Mouse (Mus musculus) stomach, postnatal 0 days (tissue): ENCODE results near the gene Lrp8. TPM values are rescaled to one million over a fixed set of nuclear protein-coding genes. Genes with fewer than 3 reads are reported as not detected.

Experiments
- ATAC-seq: fragments of 200-750 bp; cut with Nextera tagmentation; 2 replicates; pipeline ENCODE4 v1.8.0; 2017; ENCODE audit not compliant: low FRiP score, low TSS enrichment
- DNase-seq: peaks from one replicate; pipeline ENCODE4 v3.0.0-alpha.2; 2016; ENCODE audit warnings: low spot score
- H3K27ac ChIP-seq: fragments of 300-500 bp; sonication (generic); replicated peaks from 2 replicates; pipeline ENCODE4 v1.5.1; 2014; ENCODE audit warnings: mild to moderate bottlenecking, control low read depth
- H3K27me3 ChIP-seq: fragments of 300-500 bp; sonication (generic); 2 replicates; pipeline ENCODE4 v1.6.1; 2014; ENCODE audit warnings: low read length; ENCODE audit not compliant: control insufficient read depth, insufficient read depth
- H3K36me3 ChIP-seq: fragments of 300-500 bp; sonication (generic); 2 replicates; pipeline ENCODE4 v1.6.1; 2014; ENCODE audit warnings: low read length, mixed read lengths; ENCODE audit not compliant: control insufficient read depth, insufficient read depth
- H3K4me1 ChIP-seq: fragments of 300-500 bp; sonication (generic); replicated peaks from 2 replicates; pipeline ENCODE4 v1.6.1; 2014; ENCODE audit warnings: antibody characterized with exemption; ENCODE audit not compliant: control insufficient read depth, insufficient read depth
- H3K4me2 ChIP-seq: fragments of 300-500 bp; sonication (generic); replicated peaks from 2 replicates; pipeline ENCODE4 v1.6.1; 2014; ENCODE audit warnings: low read depth, mild to moderate bottlenecking, control low read depth, moderate library complexity
- H3K4me3 ChIP-seq: fragments of 300-500 bp; sonication (generic); 2 replicates; pipeline ENCODE4 v1.5.1; 2014; ENCODE audit warnings: low read depth, low read length, control low read depth
- H3K9ac ChIP-seq: fragments of 300-500 bp; sonication (generic); 2 replicates; pipeline ENCODE4 v1.6.1; 2014; ENCODE audit warnings: mild to moderate bottlenecking, low read length, control low read depth, mixed read lengths
- H3K9me3 ChIP-seq: fragments of 300-500 bp; sonication (generic); 2 replicates; pipeline ENCODE4 v1.6.1; 2016; ENCODE audit warnings: low read length; ENCODE audit not compliant: control insufficient read depth
- CTCF ChIP-seq: IDR thresholded peaks from 2 replicates; pipeline ENCODE4 v1.5.1; 2016; ENCODE audit warnings: antibody characterized with exemption, low read depth, mild to moderate bottlenecking, moderate library complexity
- EP300 ChIP-seq: optimal IDR thresholded peaks from 2 replicates; pipeline ENCODE3; 2016; ENCODE audit warnings: antibody characterized with exemption
- WGBS: fragments of 180-500 bp; shearing (Covaris S2); extraction: QIAGEN DNeasy Blood & Tissue Kit; methylation state at CpG from one replicate; pipeline ENCODE4 v1.1.7; 2014; 5-methylcytosine and 5-hydroxymethylcytosine counted together
- polyA plus RNA-seq: library from polyadenylated mRNA; unstranded; fragments of >200 nt; fragmentation: Nextera tagmentation; extraction: Ambion mirVana; gene quantifications from 2 replicates; pipeline ENCODE4 v1.2.1, GENCODE M21; 2015

Gene Lrp8
- 0.85 and 1.3 TPM in 2 replicates for polyA plus RNA-seq

DNA sequence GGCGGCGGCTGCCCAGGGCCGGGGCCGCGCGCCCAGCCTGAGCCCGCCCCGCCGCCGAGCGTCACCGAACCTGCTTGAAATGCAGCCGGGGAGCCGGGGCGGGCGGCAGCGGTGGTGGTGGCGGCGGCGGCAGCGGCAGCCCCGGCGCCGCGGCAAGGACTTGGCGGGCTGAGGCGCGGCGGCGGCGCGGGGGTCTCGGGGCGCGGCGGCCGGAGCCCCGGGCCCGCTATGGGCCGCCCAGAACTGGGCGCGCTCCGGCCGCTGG is at the start of gene Lrp8:
Gene Lrp8, plus strand, starts transcription at position 77 of the 265 bp plus-strand sequence.
- DNase-seq (no peak), ATAC-seq (no peak)
- H3K9me3 ChIP-seq: no peaks in the 10 kb centered on the region
- H3K27ac ChIP-seq: peak within 1 kb of the TSS; percentile 58; the same call in 1 of the 2 replicates
- TF ChIP-seq EP300 (no peak), CTCF (no peak)
- peak within 1 kb of the TSS; percentile 63 for H3K9ac ChIP-seq
- under 1% methylated on average over 23 of the region's 44 CpGs for WGBS
- H3K4me3 ChIP-seq: peak within 1 kb of the TSS; percentile 52
- H3K27me3 ChIP-seq: no peaks in the 10 kb centered on the region
- H3K4me1 ChIP-seq: peaks cover 3% of the 10 kb centered on the region; the same call in 1 of the 2 replicates
- H3K4me2 ChIP-seq: peak within 1 kb of the TSS; percentile 99
- H3K36me3 ChIP-seq: no peaks in the 10 kb centered on the region

DNA sequence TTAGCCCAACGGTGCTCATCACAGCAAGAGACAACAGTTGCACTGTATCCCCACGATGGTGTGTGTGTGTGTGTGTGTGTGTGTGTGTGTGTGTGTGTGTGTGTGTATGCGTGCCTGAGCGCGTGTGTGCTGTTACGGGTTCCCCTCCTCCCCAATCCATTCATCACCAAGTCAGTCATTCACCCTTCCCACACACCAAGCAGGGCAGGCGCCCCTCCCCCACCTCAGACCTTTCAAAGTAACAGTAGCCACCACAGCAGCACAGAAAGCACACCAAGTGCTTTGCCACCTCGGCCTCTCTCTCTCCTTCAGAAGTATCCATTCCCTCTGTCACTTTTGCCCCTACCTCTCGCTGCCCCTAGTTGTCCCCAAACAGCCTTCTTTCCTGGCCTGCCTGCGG is 45.8 kb upstream of the Lrp8 start:
- Histone ChIP-seq H3K9ac (no peak overlapping the region), H3K4me1 (no peaks in the 10 kb centered on the region), H3K27me3 (no peaks in the 10 kb centered on the region), H3K4me2 (no peak overlapping the region), H3K9me3 (no peaks in the 10 kb centered on the region), H3K36me3 (no peaks in the 10 kb centered on the region), H3K27ac (no peak overlapping the region), H3K4me3 (no peak overlapping the region)
- 32% methylated on average over 10 of the region's 10 CpGs for WGBS
- ATAC-seq (no peak), DNase-seq (no peak)
- no peak for TF ChIP-seq CTCF
- no peak for TF ChIP-seq EP300

DNA sequence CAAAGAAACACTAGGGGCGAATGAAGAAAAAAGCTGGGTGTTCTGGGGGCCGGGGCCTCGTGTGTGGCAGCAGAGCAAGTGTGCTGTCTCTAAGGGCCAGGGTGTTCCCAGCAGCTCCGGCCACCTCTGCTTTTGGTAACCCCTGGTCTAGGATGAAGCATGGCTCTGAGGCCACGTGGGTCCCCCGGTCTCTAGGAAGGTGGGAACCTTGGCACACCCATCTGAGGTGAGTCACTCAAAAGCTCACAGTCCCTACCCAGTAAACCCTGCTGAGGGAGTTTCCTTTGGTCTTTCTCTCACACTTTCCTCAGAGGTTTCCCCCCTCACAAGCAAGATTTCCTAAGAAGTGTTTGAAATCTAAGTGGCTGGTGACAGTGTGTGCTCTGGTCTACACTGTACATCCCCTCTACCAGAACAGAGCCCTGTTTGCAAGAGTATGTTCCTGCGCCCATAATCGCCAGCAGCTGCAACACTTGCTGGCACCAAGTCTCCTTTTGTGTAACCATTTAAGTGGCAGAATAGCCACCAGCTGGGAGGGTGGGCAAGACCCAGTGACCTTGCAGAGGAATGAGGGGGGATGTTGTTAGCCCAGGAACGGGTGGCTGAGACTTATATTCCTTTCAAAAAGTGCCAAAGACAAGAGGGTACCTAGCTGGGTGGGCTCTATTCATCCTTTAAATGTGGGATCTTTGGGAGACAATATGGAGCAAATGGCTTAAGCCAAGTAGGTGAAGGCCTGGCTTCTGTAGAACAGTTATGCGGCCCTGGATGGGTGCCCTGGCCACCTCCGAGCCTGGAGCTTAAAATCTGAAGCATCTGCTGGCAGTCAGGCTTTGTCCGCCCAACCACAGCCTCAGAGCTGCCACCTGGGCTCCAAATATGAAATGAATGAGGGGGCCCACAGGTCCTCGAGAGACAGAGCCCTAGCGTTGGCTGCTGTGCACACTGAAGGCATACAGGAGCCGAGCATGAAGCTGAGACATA is 44.3 kb upstream of the Lrp8 start:
- H3K4me1 ChIP-seq: no peaks in the 10 kb centered on the region
- H3K4me3 ChIP-seq: no peak overlapping the region
- ATAC-seq (peak; percentile 92), DNase-seq (peak; percentile 55)
- H3K36me3 ChIP-seq: no peaks in the 10 kb centered on the region
- TF ChIP-seq EP300: no peak
- TF ChIP-seq CTCF: no peak
- no peak overlapping the region for H3K9ac ChIP-seq
- no peaks in the 10 kb centered on the region for H3K9me3 ChIP-seq
- H3K27me3 ChIP-seq: no peaks in the 10 kb centered on the region
- WGBS: 61% methylated on average over 14 of the region's 15 CpGs
- H3K4me2 ChIP-seq: no peak overlapping the region
- no peak overlapping the region for H3K27ac ChIP-seq

DNA sequence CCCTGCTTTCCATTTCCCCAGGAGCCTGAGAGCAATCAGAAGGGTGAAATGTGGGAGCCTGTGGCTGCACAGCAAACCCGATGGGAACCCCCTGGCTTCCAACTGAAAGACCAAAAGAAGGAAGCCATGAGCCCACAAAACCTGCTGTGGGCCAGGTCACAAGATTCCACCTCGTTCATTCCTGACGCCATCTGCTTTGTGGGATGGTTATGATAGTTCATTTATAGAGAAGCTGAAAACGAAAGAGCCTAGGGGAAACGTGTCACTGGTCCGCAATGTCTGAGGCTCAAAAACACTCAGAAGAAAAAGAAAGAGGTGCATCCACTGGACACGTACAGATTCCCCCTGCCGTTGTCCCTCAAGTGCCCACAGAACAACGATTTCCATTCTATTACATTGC is 43.1 kb upstream of the Lrp8 start:
- ATAC-seq (no peak), DNase-seq (no peak)
- 81% methylated on average over 9 of the region's 9 CpGs for WGBS
- Histone ChIP-seq H3K4me2 (no peak overlapping the region), H3K4me1 (no peaks in the 10 kb centered on the region), H3K27me3 (no peaks in the 10 kb centered on the region), H3K36me3 (no peaks in the 10 kb centered on the region), H3K9me3 (no peaks in the 10 kb centered on the region), H3K27ac (no peak overlapping the region), H3K4me3 (no peak overlapping the region), H3K9ac (no peak overlapping the region)
- no peak for TF ChIP-seq EP300
- no peak for TF ChIP-seq CTCF

DNA sequence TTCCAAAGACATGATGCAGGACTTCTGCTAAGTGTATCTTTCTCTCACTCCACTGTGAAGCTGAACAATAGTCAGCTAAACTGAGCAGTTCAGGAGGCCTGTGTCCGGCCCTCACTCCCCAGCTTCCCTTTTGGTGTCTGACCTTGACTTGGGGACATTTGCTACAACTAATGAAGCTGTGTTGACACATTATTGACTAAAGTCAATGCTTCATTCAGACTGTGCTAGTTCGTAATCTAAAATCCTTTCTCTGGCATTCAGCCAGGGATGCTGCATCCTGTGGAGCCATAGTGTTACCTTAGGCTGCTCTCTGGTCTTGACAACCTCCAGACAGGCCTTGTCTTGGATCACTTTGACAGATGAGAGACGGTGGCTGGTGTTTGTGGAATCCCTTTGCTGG is 39.1 kb upstream of the Lrp8 start:
- no peaks in the 10 kb centered on the region for H3K4me1 ChIP-seq
- no peak overlapping the region for H3K9ac ChIP-seq
- no peak overlapping the region for H3K4me2 ChIP-seq
- no peaks in the 10 kb centered on the region for H3K27me3 ChIP-seq
- 54% methylated on average over 3 of the region's 3 CpGs for WGBS
- H3K9me3 ChIP-seq: no peaks in the 10 kb centered on the region
- ATAC-seq (no peak), DNase-seq (no peak)
- H3K4me3 ChIP-seq: no peak overlapping the region
- H3K36me3 ChIP-seq: no peaks in the 10 kb centered on the region
- no peak for TF ChIP-seq EP300
- H3K27ac ChIP-seq: no peak overlapping the region

DNA sequence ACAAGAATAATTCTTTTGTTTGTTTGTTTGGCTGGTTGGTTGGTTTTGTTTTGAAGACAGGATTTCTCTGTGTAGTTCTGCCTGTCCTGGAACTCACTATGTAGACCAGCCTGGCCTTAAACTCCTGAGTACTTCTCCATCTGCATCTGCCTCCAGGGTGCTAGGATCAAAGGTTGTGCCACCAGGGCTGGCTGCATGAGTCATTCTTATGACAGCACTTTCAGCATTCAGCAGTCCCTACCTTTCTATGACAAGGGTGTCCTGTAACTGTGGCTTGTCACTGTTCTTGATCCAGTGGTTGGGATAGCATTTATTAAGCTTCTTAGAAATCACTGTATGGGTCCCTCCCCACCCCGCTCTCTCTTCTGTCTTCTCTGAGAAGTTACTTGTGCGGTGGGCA is 38.5 kb upstream of the Lrp8 start:
- no peak overlapping the region for H3K4me2 ChIP-seq
- no peaks in the 10 kb centered on the region for H3K4me1 ChIP-seq
- no peaks in the 10 kb centered on the region for H3K9me3 ChIP-seq
- H3K9ac ChIP-seq: no peak overlapping the region
- H3K36me3 ChIP-seq: no peaks in the 10 kb centered on the region
- TF ChIP-seq EP300: no peak
- WGBS: 89% methylated on average over 2 of the region's 2 CpGs
- H3K27ac ChIP-seq: no peak overlapping the region
- no peak overlapping the region for H3K4me3 ChIP-seq
- peak; percentile 66; the same call in 1 of the 2 replicates for ATAC-seq
- no peaks in the 10 kb centered on the region for H3K27me3 ChIP-seq
- no peak for DNase-seq
